Mouse (Mus musculus) CH12F3 (cell line): ENCODE results near the gene Duxf3.
"Not testable (repeated sequence)": the region's sequence is repeated elsewhere in the genome, so short reads cannot be mapped to it uniquely, and the experiment has no call there.

ENCODE experiments used
- in situ Hi-C: fragments of 300-500 bp; cut with MboI; formaldehyde crosslinking; loops from 2 replicates; pipeline ENCODE4 v1.14.3; 2020; ENCODE audit warnings: low sequenced_read_pairs

Gene Duxf3

DNA sequence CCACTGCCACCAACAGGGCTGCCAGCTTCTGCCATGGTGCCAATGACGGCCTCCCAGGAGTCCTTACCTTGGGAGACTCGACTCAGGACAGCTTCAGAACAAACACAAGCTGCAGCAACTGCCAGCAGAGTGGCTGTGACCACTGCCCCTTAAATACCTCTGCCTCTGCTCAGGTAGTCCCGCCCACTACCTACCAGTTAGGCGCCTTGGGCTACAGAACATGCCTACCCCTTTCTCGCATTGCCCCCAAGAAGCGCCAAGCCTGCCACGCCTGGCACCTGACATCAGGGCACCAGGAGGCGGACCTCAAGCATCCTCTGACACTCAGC lies at the start of gene Duxf3:
Duxf3 (minus strand) TSS at position 35 of the 329 bp plus-strand sequence.
- in situ Hi-C loops = not testable (repeated sequence)

DNA sequence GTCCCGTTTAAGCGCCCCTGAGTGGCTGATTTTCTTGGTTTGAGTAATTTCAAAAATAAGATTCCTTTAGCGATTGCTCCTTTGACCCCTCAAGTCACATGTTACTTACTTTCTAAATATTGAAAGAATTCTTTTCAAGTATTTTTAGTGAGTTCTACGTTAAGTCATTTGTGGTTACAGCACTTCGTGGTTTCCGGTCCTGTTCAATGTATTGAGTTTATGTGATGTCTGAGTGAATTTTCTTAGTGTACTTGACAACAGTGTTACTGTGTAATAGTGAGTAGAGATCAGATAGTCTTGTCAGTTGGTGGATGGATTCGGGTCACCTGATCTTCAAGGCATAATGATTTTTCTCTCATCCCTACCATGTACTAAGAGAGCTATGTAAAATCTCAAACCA lies 49.8 kb upstream of the Duxf3 start:
- in situ Hi-C loops = no loop called here

DNA sequence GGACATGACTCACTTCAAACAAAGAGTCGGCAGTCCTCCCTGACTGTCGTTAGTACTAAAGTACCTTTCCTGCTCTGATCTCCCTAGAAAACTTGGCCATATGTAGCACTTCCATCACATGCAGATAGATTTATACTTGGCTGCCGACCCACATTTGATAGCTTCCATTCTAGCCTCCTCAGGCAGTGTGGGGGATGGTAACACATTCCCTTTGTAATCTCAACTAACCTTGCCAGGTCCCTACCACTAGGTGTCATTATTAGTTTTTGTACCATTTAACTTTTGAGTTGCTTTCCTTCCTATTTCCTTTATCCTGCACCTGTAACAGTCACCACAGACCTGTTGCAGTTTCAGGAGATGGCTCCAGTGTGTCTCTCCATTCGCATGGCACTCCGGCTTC lies 26.0 kb upstream of the Duxf3 start:
- in situ Hi-C loops = no loop called here

GRCm38 (mm10) chr10:58255954-58256353 lies 23.5 kb upstream of the Duxf3 start:
- in situ Hi-C loops = no loop called here

GRCm38 (mm10) chr10:58255213-58255892 lies 22.9 kb upstream of the Duxf3 start, which contains the start of gene Gcc2:
TSS of gene Gcc2 (plus strand) at chr10:58255497.
- in situ Hi-C loops = no loop called here

DNA sequence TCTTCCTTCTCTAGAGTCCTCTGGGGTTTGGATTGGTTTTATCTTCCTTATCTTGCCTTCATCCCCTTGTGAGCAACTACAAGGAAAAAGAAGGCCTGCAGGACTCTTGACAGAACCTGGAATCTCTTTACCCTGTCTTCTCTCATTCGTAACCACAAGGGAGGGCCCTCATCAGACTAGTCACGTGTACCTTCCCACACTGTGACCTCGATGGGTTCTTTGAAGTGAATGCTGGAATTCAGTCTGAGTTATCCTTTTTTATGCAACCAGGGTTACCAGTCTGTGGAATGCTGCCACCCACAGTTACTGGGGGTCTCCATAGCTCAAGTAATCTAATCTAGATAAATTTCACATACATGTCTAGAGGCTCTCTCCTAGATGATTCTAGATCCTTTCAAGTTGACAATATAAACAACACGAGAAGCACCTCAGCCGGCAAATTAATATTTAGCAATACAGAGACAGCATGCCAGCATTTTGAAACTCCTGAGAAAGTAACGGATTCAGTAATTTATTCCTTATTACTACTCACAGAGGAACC lies 22.2 kb upstream of the Duxf3 start:
- in situ Hi-C loops = no loop called here

- in situ Hi-C loops = no loop called here
Measured at GRCm38 (mm10) chr10:58249535-58249934, 17.1 kb upstream of the Duxf3 start.

DNA sequence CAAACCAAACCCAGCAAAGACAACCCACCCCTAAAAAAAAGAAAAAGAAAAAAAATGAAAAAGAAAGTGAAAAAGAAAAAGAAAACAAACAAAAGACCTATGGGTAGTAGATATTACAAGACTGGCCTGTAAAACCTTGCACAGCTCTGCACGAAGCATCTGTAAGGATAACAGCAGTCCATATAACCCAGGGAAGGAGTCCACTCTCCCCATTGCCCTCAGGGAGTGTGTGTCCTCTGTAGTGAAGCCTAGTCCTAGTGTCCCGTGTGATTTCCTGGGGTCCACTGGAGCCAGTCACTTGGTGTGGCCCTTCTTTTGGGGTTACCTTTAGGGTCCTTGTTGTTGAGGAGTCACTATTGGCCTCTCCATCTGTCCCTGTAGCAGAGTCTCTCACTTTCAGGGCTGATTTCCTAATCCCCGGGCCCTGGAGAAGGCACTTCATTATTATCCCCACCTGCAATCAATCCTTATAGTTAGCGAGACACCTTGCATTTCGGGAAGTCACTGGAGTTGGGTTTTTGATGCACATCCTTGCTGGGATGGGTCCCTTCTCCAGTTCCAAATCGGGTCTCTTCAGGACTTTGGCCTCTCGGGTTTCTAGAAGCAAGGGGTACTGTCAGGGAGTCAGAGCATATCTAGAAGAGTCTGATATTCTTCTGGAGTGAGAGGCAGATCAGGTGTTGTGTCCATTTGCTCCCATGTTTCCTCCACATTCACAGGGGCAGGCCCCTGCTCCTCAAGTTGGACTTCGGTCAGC lies 6.7 kb upstream of the Duxf3 start:
- in situ Hi-C loops = not testable (repeated sequence)

GRCm38 (mm10) chr10:58236613-58237012 lies 4.1 kb upstream of the Duxf3 start, which contains the start of gene Gm4981:
TSS of gene Gm4981 (minus strand) at chr10:58236701.
- in situ Hi-C loops = no loop called here

- in situ Hi-C loops = not testable (repeated sequence)
Measured at GRCm38 (mm10) chr10:58234985-58235384, 2.5 kb upstream of the Duxf3 start.

- in situ Hi-C loops = not testable (repeated sequence)
Measured at GRCm38 (mm10) chr10:58233740-58234121, 1.3 kb upstream of the Duxf3 start.

DNA sequence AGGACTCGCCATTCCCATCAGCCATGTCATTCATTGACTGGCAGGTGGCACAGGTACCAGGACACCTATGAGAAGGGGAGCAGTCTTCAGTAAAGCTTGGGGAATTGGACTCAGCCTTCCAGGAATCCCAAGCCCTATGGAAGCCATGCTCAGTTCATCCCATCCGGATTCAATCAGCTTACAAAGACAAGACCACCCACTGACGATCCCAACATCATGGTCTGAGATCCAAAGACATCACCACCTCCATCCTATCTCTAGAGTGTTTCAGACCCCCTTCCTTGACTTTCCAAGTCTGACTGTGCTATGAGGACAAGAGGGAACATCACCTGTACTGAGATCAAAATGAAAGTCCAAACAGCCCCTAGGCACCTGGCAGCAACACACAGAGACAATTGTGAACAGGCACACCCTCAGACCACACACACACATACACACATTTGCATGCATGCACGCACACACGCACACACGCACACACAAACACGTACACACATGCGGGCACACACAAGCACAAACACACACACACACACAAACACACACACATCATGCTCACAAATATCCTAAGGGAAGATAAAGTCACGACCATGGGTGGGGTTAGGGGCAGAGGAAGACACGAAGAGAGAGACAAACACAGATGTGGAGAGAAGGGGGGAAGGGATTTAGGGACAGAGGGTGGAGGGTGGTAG lies 722 bp upstream of the Duxf3 start:
- in situ Hi-C loops = not testable (repeated sequence)

GRCm38 (mm10) chr10:58231779-58232640 lies 465 bp downstream of the Duxf3 start:
- in situ Hi-C loops = not testable (repeated sequence)

DNA sequence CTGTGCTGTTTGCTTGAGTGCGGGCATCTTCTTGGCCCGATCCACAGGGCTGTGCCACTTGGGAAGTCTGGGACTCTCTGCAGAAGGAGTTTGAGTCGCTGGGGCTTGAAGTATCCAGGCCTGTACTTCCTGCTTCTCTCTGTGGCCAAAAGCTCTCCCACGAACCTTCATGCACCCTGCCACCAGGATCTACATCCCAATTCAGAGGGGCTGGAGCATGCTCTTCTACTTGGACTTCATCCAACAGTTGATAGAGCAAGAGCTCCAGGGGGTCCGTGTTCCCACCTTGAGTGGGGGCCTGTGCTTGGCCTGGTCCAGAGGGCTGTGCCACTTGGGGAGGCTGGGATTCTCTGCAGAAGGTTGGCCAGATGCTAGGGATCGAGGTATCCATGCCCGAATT lies 1.4 kb downstream of the Duxf3 start:
- in situ Hi-C loops = not testable (repeated sequence)

GRCm38 (mm10) chr10:58230021-58230420 lies 2.5 kb downstream of the Duxf3 start:
- in situ Hi-C loops = not testable (repeated sequence)

DNA sequence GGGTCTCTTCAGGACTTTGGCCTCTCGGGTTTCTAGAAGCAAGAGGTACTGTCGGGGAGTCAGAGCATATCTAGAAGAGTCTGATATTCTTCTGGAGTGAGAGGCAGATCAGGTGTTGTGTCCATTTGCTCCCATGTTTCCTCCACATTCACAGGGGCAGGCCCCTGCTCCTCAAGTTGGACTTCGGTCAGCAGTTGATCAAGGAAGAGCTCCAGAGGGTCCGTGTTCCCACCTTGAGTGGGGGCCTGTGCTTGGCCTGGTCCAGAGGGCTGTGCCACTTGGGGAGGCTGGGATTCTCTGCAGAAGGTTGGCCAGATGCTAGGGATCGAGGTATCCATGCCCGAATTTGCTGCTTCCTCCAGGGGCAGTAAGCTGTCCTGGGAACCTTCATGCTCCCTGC lies 4.7 kb downstream of the Duxf3 start:
- in situ Hi-C loops = not testable (repeated sequence)

DNA sequence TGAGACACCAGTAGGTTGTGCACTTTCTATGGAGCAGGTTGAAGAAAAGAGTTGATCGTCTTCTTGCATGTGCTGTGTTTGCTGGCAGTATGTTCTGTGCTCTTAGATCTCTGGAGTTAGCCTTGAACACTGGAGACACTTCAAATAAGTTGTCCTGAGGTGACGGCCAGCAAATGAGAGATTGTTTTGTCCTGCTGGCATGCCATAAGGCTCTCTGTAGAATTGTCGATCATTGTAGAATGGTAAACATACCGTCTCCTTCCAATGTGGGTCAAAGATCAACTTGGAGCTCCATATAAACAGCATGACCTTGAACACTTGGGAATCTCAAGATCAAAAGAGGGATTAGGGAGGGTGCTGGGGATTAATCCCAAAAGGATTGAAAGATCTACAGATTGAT lies 6.1 kb downstream of the Duxf3 start:
- in situ Hi-C loops = not testable (repeated sequence)

- in situ Hi-C loops = not testable (repeated sequence)
Measured at GRCm38 (mm10) chr10:58224827-58225785, 7.4 kb downstream of the Duxf3 start, which contains the start of gene AW822073. TSS of gene AW822073 (minus strand) at chr10:58224930.
